Mouse (Mus musculus) C3H10T1/2 (cell line): ENCODE results near the gene Gm21833. TPM values are rescaled to one million over a fixed set of nuclear protein-coding genes. Genes with fewer than 3 reads are reported as not detected.

Experiments used
- polyA plus RNA-seq, 2 experiments: library from polyadenylated mRNA; unstranded; fragments of >200 nt; fragmentation: generic; extraction: Trizol; gene quantifications; one replicate each; pipeline ENCODE4 v1.2.1; 2012; ENCODE audit warnings: missing spikeins in 2 of 2

Gene Gm21833
- polyA plus RNA-seq: not detected

GRCm38 (mm10) chr16:82828082-82828481, at the start of gene Gm21833:
Gene Gm21833 (plus strand): TSS chr16:82828382.

